Mouse (Mus musculus) intestine, embryonic 14.5 days (tissue): ENCODE measurements around the gene Dennd6a. TPM values are rescaled to one million over a fixed set of nuclear protein-coding genes. Genes with fewer than 3 reads are reported as not detected.
"Not testable (repeated sequence)": the region's sequence is repeated elsewhere in the genome, so short reads cannot be mapped to it uniquely, and the experiment has no call there.

Source experiments
- ATAC-seq: fragments of 200-750 bp; cut with Nextera tagmentation; replicated peaks from 2 replicates; pipeline ENCODE4 v1.8.0; 2017; ENCODE audit warnings: low read depth, moderate number of reproducible peaks, moderate TSS enrichment, moderate library complexity; ENCODE audit not compliant: low FRiP score, low TSS enrichment
- DNase-seq: peaks from one replicate; pipeline ENCODE4 v3.0.0-alpha.2; 2018; ENCODE audit warnings: low spot score
- H3K27ac ChIP-seq: fragments of 300-500 bp; sonication (generic); 2 replicates; pipeline ENCODE4 v1.5.1; 2014; ENCODE audit warnings: low read depth, mild to moderate bottlenecking, control low read depth
- H3K27me3 ChIP-seq: fragments of 300-500 bp; sonication (generic); replicated peaks from 2 replicates; pipeline ENCODE4 v1.6.1; 2014; ENCODE audit warnings: low read length, control low read depth; ENCODE audit not compliant: control insufficient read depth, insufficient read depth
- H3K36me3 ChIP-seq: fragments of 300-500 bp; sonication (generic); 2 replicates; pipeline ENCODE4 v1.6.1; 2014; ENCODE audit warnings: low read length, control low read depth; ENCODE audit not compliant: control insufficient read depth, insufficient read depth
- H3K4me1 ChIP-seq: fragments of 300-500 bp; sonication (generic); replicated peaks from 2 replicates; pipeline ENCODE4 v1.6.1; 2014; ENCODE audit warnings: low read length, control low read depth, mixed read lengths; ENCODE audit not compliant: control insufficient read depth, insufficient read depth
- H3K4me2 ChIP-seq: fragments of 300-500 bp; sonication (generic); 2 replicates; pipeline ENCODE4 v1.6.1; 2014; ENCODE audit warnings: low read length
- H3K4me3 ChIP-seq: fragments of 300-500 bp; sonication (generic); 2 replicates; pipeline ENCODE4 v1.5.1; 2014; ENCODE audit warnings: low read depth, low read length, control low read depth, mixed read lengths
- H3K9ac ChIP-seq: fragments of 300-500 bp; sonication (generic); 2 replicates; pipeline ENCODE4 v1.6.1; 2014; ENCODE audit warnings: mild to moderate bottlenecking, low read length
- H3K9me3 ChIP-seq: fragments of 300-500 bp; sonication (generic); 2 replicates; pipeline ENCODE4 v1.6.1; 2016; ENCODE audit warnings: low read length, control low read depth; ENCODE audit not compliant: control insufficient read depth
- WGBS: fragments of 180-500 bp; shearing (Covaris S2); extraction: QIAGEN DNeasy Blood & Tissue Kit; methylation state at CpG from one replicate; pipeline ENCODE4 v1.1.7; 2014; 5-methylcytosine and 5-hydroxymethylcytosine counted together
- polyA plus RNA-seq: library from polyadenylated mRNA; unstranded; fragments of >200 nt; fragmentation: Nextera tagmentation; extraction: Ambion mirVana; gene quantifications from 2 replicates; pipeline ENCODE4 v1.2.1, GENCODE M21; 2014

Gene Dennd6a
- polyA plus RNA-seq, 1 experiment from 2014 or later, result 35.3 TPM

- Histone ChIP-seq H3K9ac (peak overlapping the region; percentile 82), H3K9me3 (no peaks in the 10 kb centered on the region), H3K36me3 (peaks cover 25% of the 10 kb centered on the region), H3K27ac (peak overlapping the region; percentile 86), H3K4me3 (peak overlapping the region; percentile 100), H3K4me2 (peak overlapping the region; percentile 86), H3K4me1 (peaks cover 12% of the 10 kb centered on the region; the same call in 1 of the 2 replicates), H3K27me3 (no peaks in the 10 kb centered on the region)
- WGBS, result under 1% methylated on average over 73 of the region's 73 CpGs
- peak; percentile 58 for ATAC-seq
- DNase-seq, result peak; percentile 78
These were observed 95.0 kb downstream of the Dennd6a start for GRCm38 (mm10) chr14:26668371-26669291.

- WGBS, result under 1% methylated on average over 69 of the region's 70 CpGs
- ATAC-seq, result peak; percentile 91
- peak within 1 kb of the TSS; percentile 100 for H3K4me3 ChIP-seq
These were observed 95.8 kb downstream of the Dennd6a start, which contains the start of gene Pde12 for GRCm38 (mm10) chr14:26669292-26670073. Pde12 (minus strand) TSS chr14:26669883.

GRCm38 (mm10) chr14:26670964-26671363 is 97.3 kb downstream of the Dennd6a start:
- Histone ChIP-seq H3K36me3 (peaks cover 6% of the 10 kb centered on the region; the same call in 1 of the 2 replicates), H3K27ac (no peak overlapping the region), H3K4me2 (no peak overlapping the region), H3K4me1 (peaks cover 12% of the 10 kb centered on the region; the same call in 1 of the 2 replicates), H3K9ac (no peak overlapping the region), H3K4me3 (no peak overlapping the region), H3K27me3 (no peaks in the 10 kb centered on the region), H3K9me3 (no peaks in the 10 kb centered on the region)
- ATAC-seq (no peak), DNase-seq (no peak)

More at GRCm38 (mm10) chr14:26669292-26670073, 95.8 kb downstream of the Dennd6a start, which contains the start of gene Pde12:
- peaks cover 12% of the 10 kb centered on the region; the same call in 1 of the 2 replicates for H3K4me1 ChIP-seq
- peak within 1 kb of the TSS; percentile 86 for H3K27ac ChIP-seq
- peak within 1 kb of the TSS; percentile 86 for H3K4me2 ChIP-seq
- no peaks in the 10 kb centered on the region for H3K9me3 ChIP-seq
- DNase-seq, result peak; percentile 99
- peak within 1 kb of the TSS; percentile 82 for H3K9ac ChIP-seq
- H3K36me3 ChIP-seq, result peaks cover 19% of the 10 kb centered on the region
- no peaks in the 10 kb centered on the region for H3K27me3 ChIP-seq

GRCm38 (mm10) chr14:26671870-26672615 is 98.4 kb downstream of the Dennd6a start:
- H3K36me3 ChIP-seq, H3K4me3 ChIP-seq, H3K9ac ChIP-seq, H3K4me2 ChIP-seq, ATAC-seq, H3K27ac ChIP-seq, DNase-seq, H3K4me1 ChIP-seq, H3K27me3 ChIP-seq, H3K9me3 ChIP-seq: not testable (repeated sequence)
- WGBS, result 63% methylated on average over 17 of the region's 17 CpGs

- ATAC-seq, H3K4me1 ChIP-seq, H3K27ac ChIP-seq, H3K9ac ChIP-seq, DNase-seq, H3K4me3 ChIP-seq, H3K27me3 ChIP-seq, H3K9me3 ChIP-seq, H3K36me3 ChIP-seq, H3K4me2 ChIP-seq: not testable (repeated sequence)
- WGBS, result 79% methylated on average over 2 of the region's 2 CpGs
These were observed 101.0 kb downstream of the Dennd6a start for GRCm38 (mm10) chr14:26674476-26675169.

- Histone ChIP-seq H3K36me3 (no peaks in the 10 kb centered on the region), H3K9me3 (no peaks in the 10 kb centered on the region), H3K4me1 (no peaks in the 10 kb centered on the region), H3K4me3 (no peak overlapping the region), H3K27ac (no peak overlapping the region), H3K4me2 (no peak overlapping the region), H3K27me3 (no peaks in the 10 kb centered on the region), H3K9ac (no peak overlapping the region)
- DNase-seq (no peak), ATAC-seq (no peak)
- 17% methylated on average over 12 of the region's 12 CpGs for WGBS
These were observed 101.7 kb downstream of the Dennd6a start for GRCm38 (mm10) chr14:26675371-26675770.

GRCm38 (mm10) chr14:26675791-26676190 is 102.1 kb downstream of the Dennd6a start:
- WGBS, result 80% methylated on average over 5 of the region's 5 CpGs
- no peak overlapping the region for H3K27ac ChIP-seq
- no peak overlapping the region for H3K4me3 ChIP-seq

More at GRCm38 (mm10) chr14:26675791-26676190, 102.1 kb downstream of the Dennd6a start:
- H3K4me1 ChIP-seq, result no peaks in the 10 kb centered on the region
- ATAC-seq (no peak), DNase-seq (no peak)
- H3K9ac ChIP-seq, result no peak overlapping the region
- H3K4me2 ChIP-seq, result no peak overlapping the region
- no peaks in the 10 kb centered on the region for H3K9me3 ChIP-seq
- no peaks in the 10 kb centered on the region for H3K27me3 ChIP-seq
- no peaks in the 10 kb centered on the region for H3K36me3 ChIP-seq
